Mouse (Mus musculus): ENCODE results near the gene Six6. TPM values are rescaled to one million over a fixed set of nuclear protein-coding genes. Genes with fewer than 3 reads are reported as not detected.

Six6 gene
- polyA plus RNA-seq, 1 experiment from 2014 or later, result not detected

- WGBS, result 1% methylated on average over 39 of the region's 39 CpGs
- H3K4me1 ChIP-seq (replicated peaks; ENCODE audit: insufficient read depth, low read length), result 0 out of 2 replicates have a peak, but pooled peaks cover 1% of the 10 kb centered on the region
- no peaks in the 10 kb centered on the region for H3K36me3 ChIP-seq (ENCODE audit: insufficient read depth, low read length)
- no peak within 1 kb of the TSS; the same call in 1 of the 2 replicates for H3K4me3 ChIP-seq (replicated peaks; ENCODE audit: low read depth, low read length)
- peaks cover 94% of the 10 kb centered on the region for H3K27me3 ChIP-seq (ENCODE audit: insufficient read depth, low read length)
- no peaks in the 10 kb centered on the region for H3K9me3 ChIP-seq (replicated peaks; ENCODE audit: low read length)
- TF ChIP-seq CTCF (IDR thresholded peaks at IDR 0.05; ENCODE audit: low read depth), result no peak
- no peak within 1 kb of the TSS for H3K27ac ChIP-seq
- ATAC-seq (replicated peaks; ENCODE audit: low FRiP score, low read depth), result no peak
- H3K4me2 ChIP-seq (ENCODE audit: low read length), result no peak within 1 kb of the TSS
- H3K9ac ChIP-seq (ENCODE audit: low read depth, low read length), result no peak within 1 kb of the TSS
- DNase-seq (ENCODE audit: low spot score), result no peak
Observed at GRCm38 (mm10) chr12:72940071-72940821, 554 bp downstream of the Six6 start, which contains the start of gene 4930447C04Rik. 4930447C04Rik (minus strand) TSS chr12:72940774.

- TF ChIP-seq CTCF (IDR thresholded peaks at IDR 0.05; ENCODE audit: low read depth), result no peak
- H3K27ac ChIP-seq, result no peak overlapping the region
- no peaks in the 10 kb centered on the region for H3K36me3 ChIP-seq (ENCODE audit: insufficient read depth, low read length)
- peaks cover 95% of the 10 kb centered on the region for H3K27me3 ChIP-seq (ENCODE audit: insufficient read depth, low read length)
- H3K9ac ChIP-seq (ENCODE audit: low read depth, low read length), result no peak overlapping the region
- DNase-seq (ENCODE audit: low spot score) (no peak), ATAC-seq (replicated peaks; ENCODE audit: low FRiP score, low read depth) (no peak)
- no peaks in the 10 kb centered on the region for H3K9me3 ChIP-seq (replicated peaks; ENCODE audit: low read length)
- H3K4me2 ChIP-seq (ENCODE audit: low read length), result no peak overlapping the region
- peaks cover 8% of the 10 kb centered on the region; the same call in 1 of the 2 replicates for H3K4me1 ChIP-seq (replicated peaks; ENCODE audit: insufficient read depth, low read length)
- WGBS, result 4% methylated on average over 11 of the region's 11 CpGs
- no peak overlapping the region for H3K4me3 ChIP-seq (replicated peaks; ENCODE audit: low read depth, low read length)
Observed at GRCm38 (mm10) chr12:72940822-72941397, 1.2 kb downstream of the Six6 start.

GRCm38 (mm10) chr12:72941398-72942051 is 1.8 kb downstream of the Six6 start:
- Histone ChIP-seq H3K27me3 (ENCODE audit: insufficient read depth, low read length) (peaks cover 97% of the 10 kb centered on the region), H3K9me3 (replicated peaks; ENCODE audit: low read length) (no peaks in the 10 kb centered on the region), H3K27ac (no peak overlapping the region), H3K4me1 (replicated peaks; ENCODE audit: insufficient read depth, low read length) (peaks cover 8% of the 10 kb centered on the region; the same call in 1 of the 2 replicates), H3K9ac (ENCODE audit: low read depth, low read length) (no peak overlapping the region), H3K4me3 (replicated peaks; ENCODE audit: low read depth, low read length) (no peak overlapping the region), H3K4me2 (ENCODE audit: low read length) (no peak overlapping the region), H3K36me3 (ENCODE audit: insufficient read depth, low read length) (no peaks in the 10 kb centered on the region)
- DNase-seq (ENCODE audit: low spot score), result no peak
- 1% methylated on average over 32 of the region's 32 CpGs for WGBS
- no peak for ATAC-seq (replicated peaks; ENCODE audit: low FRiP score, low read depth)
- no peak for TF ChIP-seq CTCF (IDR thresholded peaks at IDR 0.05; ENCODE audit: low read depth)

- DNase-seq (ENCODE audit: low spot score), result no peak
- WGBS, result 19% methylated on average over 6 of the region's 6 CpGs
- no peak for TF ChIP-seq CTCF (IDR thresholded peaks at IDR 0.05; ENCODE audit: low read depth)
- Histone ChIP-seq H3K4me2 (ENCODE audit: low read length) (no peak overlapping the region), H3K4me3 (replicated peaks; ENCODE audit: low read depth, low read length) (no peak overlapping the region), H3K9me3 (replicated peaks; ENCODE audit: low read length) (no peaks in the 10 kb centered on the region), H3K4me1 (replicated peaks; ENCODE audit: insufficient read depth, low read length) (peaks cover 8% of the 10 kb centered on the region; the same call in 1 of the 2 replicates), H3K27me3 (ENCODE audit: insufficient read depth, low read length) (peaks cover 97% of the 10 kb centered on the region), H3K36me3 (ENCODE audit: insufficient read depth, low read length) (no peaks in the 10 kb centered on the region), H3K27ac (no peak overlapping the region), H3K9ac (ENCODE audit: low read depth, low read length) (no peak overlapping the region)
- no peak for ATAC-seq (replicated peaks; ENCODE audit: low FRiP score, low read depth)
Observed at GRCm38 (mm10) chr12:72942171-72942570, 2.5 kb downstream of the Six6 start.

GRCm38 (mm10) chr12:72943574-72944110 is 4.0 kb downstream of the Six6 start:
- Histone ChIP-seq H3K27ac (no peak overlapping the region), H3K27me3 (ENCODE audit: insufficient read depth, low read length) (peaks cover 95% of the 10 kb centered on the region), H3K36me3 (ENCODE audit: insufficient read depth, low read length) (no peaks in the 10 kb centered on the region), H3K4me3 (replicated peaks; ENCODE audit: low read depth, low read length) (no peak overlapping the region), H3K9me3 (replicated peaks; ENCODE audit: low read length) (no peaks in the 10 kb centered on the region), H3K4me1 (replicated peaks; ENCODE audit: insufficient read depth, low read length) (peaks cover 8% of the 10 kb centered on the region; the same call in 1 of the 2 replicates), H3K9ac (ENCODE audit: low read depth, low read length) (no peak overlapping the region), H3K4me2 (ENCODE audit: low read length) (no peak overlapping the region)
- no peak for TF ChIP-seq CTCF (IDR thresholded peaks at IDR 0.05; ENCODE audit: low read depth)
- ATAC-seq (replicated peaks; ENCODE audit: low FRiP score, low read depth) (no peak), DNase-seq (ENCODE audit: low spot score) (no peak)
- WGBS, result 4% methylated on average over 2 of the region's 2 CpGs
